Mouse (Mus musculus): ENCODE measurements at regions not wholly inside any gene's neighbourhood (a gene's known extent, or its start where the extent isn't known, plus 50 kb on each side); places are given as distances from the start of the nearest gene placed in this dataset.
A peak's percentile ranks its signal among the peaks of the same experiment; 100 is the strongest.

DNA sequence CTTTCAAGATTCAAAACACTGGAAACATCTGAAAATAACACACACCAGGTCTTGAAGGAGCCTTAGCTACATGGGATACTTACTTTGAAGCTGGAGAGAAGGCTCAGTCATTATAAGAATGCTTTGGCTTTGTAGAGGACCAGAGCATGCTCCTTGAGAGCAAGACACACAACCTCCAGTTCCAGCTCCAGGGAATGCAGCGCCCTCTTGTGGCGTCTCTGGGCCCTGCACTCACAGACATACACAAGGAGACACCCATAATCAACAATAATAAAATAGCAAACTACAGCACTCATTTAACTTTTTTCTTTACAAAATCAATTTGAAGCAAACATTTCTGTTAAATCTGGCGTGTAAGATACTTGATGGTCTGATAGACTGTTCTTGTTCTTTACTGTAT is 413.2 kb upstream of the Nox3 start:
- H3K4me2 ChIP-seq (replicated peaks; ENCODE audit: low read depth, low read length): no peak overlapping the region
- H3K9me3 ChIP-seq (ENCODE audit: control insufficient read depth, low read length): no peaks in the 10 kb centered on the region
- no peaks in the 10 kb centered on the region for H3K27me3 ChIP-seq (ENCODE audit: control insufficient read depth, insufficient read depth, low read length)
- no peak overlapping the region for H3K4me3 ChIP-seq (ENCODE audit: low read length)
- H3K4me1 ChIP-seq (ENCODE audit: control insufficient read depth, insufficient read depth, low read length): no peaks in the 10 kb centered on the region
- no peak for ATAC-seq (ENCODE audit: low FRiP score, low TSS enrichment)
- no peaks in the 10 kb centered on the region for H3K36me3 ChIP-seq (ENCODE audit: control insufficient read depth, insufficient read depth, low read length)
- H3K27ac ChIP-seq (ENCODE audit: low read depth, low read length): no peak overlapping the region
- no peak overlapping the region for H3K9ac ChIP-seq (ENCODE audit: low read depth, low read length)
- WGBS: 58% methylated on average over 3 of the region's 3 CpGs

DNA sequence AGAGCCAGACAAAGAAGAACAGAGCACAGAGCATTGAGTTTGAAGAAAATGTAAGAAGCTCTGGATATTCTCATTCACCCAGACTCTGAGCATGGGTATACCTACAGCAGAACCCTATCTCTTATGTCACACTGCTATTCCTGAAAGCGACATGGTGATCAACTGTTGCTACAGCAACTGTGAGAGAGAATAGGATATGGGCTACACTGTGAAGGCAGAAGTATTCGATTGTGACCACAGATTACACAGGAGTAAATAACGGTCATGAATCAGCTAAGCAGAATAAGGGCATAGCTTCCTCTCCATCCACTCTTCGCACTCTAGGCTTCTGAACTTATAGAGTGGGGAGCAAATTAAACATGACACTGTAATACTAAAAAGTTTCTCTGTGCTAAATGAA is 417.0 kb upstream of the Nox3 start:
- no peak for ATAC-seq (ENCODE audit: low FRiP score, low TSS enrichment)
- Histone ChIP-seq H3K36me3 (ENCODE audit: control insufficient read depth, insufficient read depth, low read length) (no peaks in the 10 kb centered on the region), H3K9me3 (ENCODE audit: control insufficient read depth, low read length) (no peaks in the 10 kb centered on the region), H3K27me3 (ENCODE audit: control insufficient read depth, insufficient read depth, low read length) (no peaks in the 10 kb centered on the region), H3K9ac (ENCODE audit: low read depth, low read length) (no peak overlapping the region), H3K4me3 (ENCODE audit: low read length) (no peak overlapping the region), H3K4me2 (replicated peaks; ENCODE audit: low read depth, low read length) (no peak overlapping the region), H3K4me1 (ENCODE audit: control insufficient read depth, insufficient read depth, low read length) (no peaks in the 10 kb centered on the region), H3K27ac (ENCODE audit: low read depth, low read length) (no peak overlapping the region)
- WGBS: 74% methylated on average over 4 of the region's 4 CpGs

DNA sequence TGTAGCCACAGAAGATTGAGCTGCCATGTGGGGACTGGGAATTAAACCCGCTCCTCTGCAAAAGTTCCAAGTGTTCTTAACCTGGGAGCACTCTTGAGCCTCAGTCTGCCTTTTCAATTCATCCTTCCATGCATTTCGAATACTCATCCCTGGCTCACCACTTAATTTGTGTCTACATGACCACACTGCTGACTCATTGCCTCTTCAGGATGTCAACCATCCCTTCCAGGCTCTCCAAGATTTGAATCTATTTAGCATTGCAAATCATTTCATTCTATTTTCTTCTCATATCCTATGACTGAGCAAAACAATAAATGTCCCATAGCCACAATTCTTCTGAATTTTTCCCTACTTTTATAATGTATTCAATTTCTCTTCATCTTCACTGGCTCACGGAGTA is 420.4 kb upstream of the Nox3 start:
- no peak overlapping the region for H3K27ac ChIP-seq (ENCODE audit: low read depth, low read length)
- H3K4me3 ChIP-seq (ENCODE audit: low read length): no peak overlapping the region
- no peaks in the 10 kb centered on the region for H3K36me3 ChIP-seq (ENCODE audit: control insufficient read depth, insufficient read depth, low read length)
- no peaks in the 10 kb centered on the region for H3K9me3 ChIP-seq (ENCODE audit: control insufficient read depth, low read length)
- 90% methylated on average over 3 of the region's 3 CpGs for WGBS
- no peak overlapping the region for H3K9ac ChIP-seq (ENCODE audit: low read depth, low read length)
- no peak overlapping the region for H3K4me2 ChIP-seq (replicated peaks; ENCODE audit: low read depth, low read length)
- no peaks in the 10 kb centered on the region for H3K4me1 ChIP-seq (ENCODE audit: control insufficient read depth, insufficient read depth, low read length)
- no peaks in the 10 kb centered on the region for H3K27me3 ChIP-seq (ENCODE audit: control insufficient read depth, insufficient read depth, low read length)
- ATAC-seq (ENCODE audit: low FRiP score, low TSS enrichment): no peak

DNA sequence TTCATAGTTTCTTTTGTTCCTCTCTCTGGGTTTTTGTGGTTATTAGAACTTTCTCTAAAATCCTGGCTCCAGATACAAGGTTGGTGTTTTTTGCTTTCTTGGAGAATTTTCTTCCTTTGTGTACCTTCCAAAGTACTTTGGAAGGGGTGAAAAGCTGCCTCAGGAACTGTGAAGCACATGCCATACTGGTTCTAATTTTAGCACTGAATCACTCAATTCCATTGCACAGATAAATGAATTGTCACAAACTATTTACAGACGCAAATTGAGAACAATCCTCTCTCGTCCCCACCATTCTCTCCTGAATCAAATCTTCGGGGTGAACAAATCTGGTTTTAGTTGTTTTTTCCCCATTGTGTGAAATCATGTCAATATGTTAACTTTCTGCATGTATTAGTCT is 437.6 kb upstream of the Nox3 start:
- Histone ChIP-seq H3K36me3 (ENCODE audit: control insufficient read depth, insufficient read depth, low read length) (no peaks in the 10 kb centered on the region), H3K4me3 (ENCODE audit: low read length) (no peak overlapping the region), H3K4me2 (replicated peaks; ENCODE audit: low read depth, low read length) (no peak overlapping the region), H3K27ac (ENCODE audit: low read depth, low read length) (no peak overlapping the region), H3K9ac (ENCODE audit: low read depth, low read length) (no peak overlapping the region), H3K4me1 (ENCODE audit: control insufficient read depth, insufficient read depth, low read length) (no peaks in the 10 kb centered on the region), H3K9me3 (ENCODE audit: control insufficient read depth, low read length) (no peaks in the 10 kb centered on the region), H3K27me3 (ENCODE audit: control insufficient read depth, insufficient read depth, low read length) (no peaks in the 10 kb centered on the region)
- 80% methylated on average over 3 of the region's 3 CpGs for WGBS
- ATAC-seq (ENCODE audit: low FRiP score, low TSS enrichment): no peak

DNA sequence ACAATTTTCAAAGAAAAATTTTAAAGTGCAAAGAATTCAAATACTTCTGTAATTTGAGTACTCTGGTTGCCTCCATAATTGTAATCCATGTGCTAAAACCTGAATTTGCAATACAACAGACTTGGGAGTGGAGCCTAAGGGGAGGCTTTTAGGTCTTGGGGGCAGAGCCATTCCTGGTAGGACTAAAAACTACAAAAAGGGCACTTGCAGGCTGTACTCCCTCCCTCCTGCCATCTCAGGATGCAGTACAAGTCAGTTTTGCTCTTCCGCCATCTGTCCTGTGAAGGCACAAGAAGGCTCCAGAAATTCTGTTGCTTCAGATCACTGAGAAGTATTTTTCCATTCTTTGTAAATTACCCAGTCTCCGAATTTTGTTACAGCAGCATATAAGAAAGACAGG is 467.4 kb upstream of the Nox3 start:
- Histone ChIP-seq H3K9ac (ENCODE audit: low read depth, low read length) (no peak overlapping the region), H3K27ac (ENCODE audit: low read depth, low read length) (no peak overlapping the region), H3K9me3 (ENCODE audit: control insufficient read depth, low read length) (no peaks in the 10 kb centered on the region), H3K36me3 (ENCODE audit: control insufficient read depth, insufficient read depth, low read length) (no peaks in the 10 kb centered on the region), H3K4me3 (ENCODE audit: low read length) (no peak overlapping the region), H3K27me3 (ENCODE audit: control insufficient read depth, insufficient read depth, low read length) (no peaks in the 10 kb centered on the region), H3K4me1 (ENCODE audit: control insufficient read depth, insufficient read depth, low read length) (no peaks in the 10 kb centered on the region), H3K4me2 (replicated peaks; ENCODE audit: low read depth, low read length) (no peak overlapping the region)
- no peak for ATAC-seq (ENCODE audit: low FRiP score, low TSS enrichment)
- WGBS: 91% methylated on average over 2 of the region's 2 CpGs

DNA sequence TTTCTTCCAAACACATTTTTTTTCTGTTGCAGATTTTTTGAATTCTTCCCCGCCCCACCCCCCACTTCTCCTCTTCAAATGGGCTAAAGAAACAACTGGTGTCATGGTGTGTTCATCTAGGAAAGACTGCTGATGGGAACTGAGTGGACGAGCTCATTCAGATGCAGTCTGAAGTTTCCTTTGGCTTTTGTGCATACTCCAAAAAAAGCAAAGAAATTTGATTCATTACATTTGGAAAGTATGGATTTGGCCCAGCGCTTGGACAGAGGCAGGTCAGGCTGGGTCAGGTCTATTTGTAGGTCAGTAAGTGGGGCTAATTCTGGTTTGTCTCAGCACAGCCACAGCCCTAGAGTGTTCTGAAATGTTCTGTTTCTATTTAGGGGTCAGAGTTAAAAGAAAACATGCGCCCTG is 477.9 kb upstream of the Nox3 start:
- ATAC-seq (ENCODE audit: low FRiP score, low TSS enrichment): peak; percentile 87
- peaks cover 14% of the 10 kb centered on the region; the same call in 1 of the 2 replicates for H3K4me1 ChIP-seq (ENCODE audit: control insufficient read depth, insufficient read depth, low read length)
- H3K4me3 ChIP-seq (ENCODE audit: low read length): no peak overlapping the region
- H3K27me3 ChIP-seq (ENCODE audit: control insufficient read depth, insufficient read depth, low read length): no peaks in the 10 kb centered on the region
- H3K27ac ChIP-seq (ENCODE audit: low read depth, low read length): peak overlapping the region; percentile 59; the same call in 1 of the 2 replicates
- 49% methylated on average over 4 of the region's 4 CpGs for WGBS
- no peak overlapping the region for H3K4me2 ChIP-seq (replicated peaks; ENCODE audit: low read depth, low read length)
- H3K9ac ChIP-seq (ENCODE audit: low read depth, low read length): no peak overlapping the region
- no peaks in the 10 kb centered on the region for H3K36me3 ChIP-seq (ENCODE audit: control insufficient read depth, insufficient read depth, low read length)
- H3K9me3 ChIP-seq (ENCODE audit: control insufficient read depth, low read length): no peaks in the 10 kb centered on the region

DNA sequence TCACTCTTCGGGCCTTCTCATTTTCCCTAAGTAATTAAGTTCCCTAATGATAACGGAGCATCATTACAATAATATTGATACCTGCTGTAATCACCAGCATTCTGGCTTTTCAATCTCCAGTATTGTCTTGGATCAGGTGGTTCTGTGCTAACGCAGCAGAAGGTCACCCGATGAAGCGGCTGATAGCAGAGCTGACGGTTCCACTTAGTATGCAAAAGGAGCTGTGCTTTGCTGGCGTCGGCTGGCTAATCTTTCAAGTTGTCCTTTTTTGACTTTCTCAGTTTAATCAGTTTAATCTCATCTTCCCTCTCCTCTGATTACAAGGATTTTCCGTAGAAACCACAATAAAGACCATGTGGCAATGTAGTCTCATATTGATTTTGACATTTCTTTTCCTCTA is 478.9 kb upstream of the Nox3 start:
- no peak for ATAC-seq (ENCODE audit: low FRiP score, low TSS enrichment)
- no peak overlapping the region for H3K4me3 ChIP-seq (ENCODE audit: low read length)
- H3K36me3 ChIP-seq (ENCODE audit: control insufficient read depth, insufficient read depth, low read length): no peaks in the 10 kb centered on the region
- H3K9ac ChIP-seq (ENCODE audit: low read depth, low read length): no peak overlapping the region
- WGBS: 73% methylated on average over 9 of the region's 9 CpGs
- H3K9me3 ChIP-seq (ENCODE audit: control insufficient read depth, low read length): no peaks in the 10 kb centered on the region
- H3K4me1 ChIP-seq (ENCODE audit: control insufficient read depth, insufficient read depth, low read length): peaks cover 14% of the 10 kb centered on the region; the same call in 1 of the 2 replicates
- H3K4me2 ChIP-seq (replicated peaks; ENCODE audit: low read depth, low read length): no peak overlapping the region
- no peaks in the 10 kb centered on the region for H3K27me3 ChIP-seq (ENCODE audit: control insufficient read depth, insufficient read depth, low read length)
- peak overlapping the region; percentile 30; the same call in 1 of the 2 replicates for H3K27ac ChIP-seq (ENCODE audit: low read depth, low read length)

DNA sequence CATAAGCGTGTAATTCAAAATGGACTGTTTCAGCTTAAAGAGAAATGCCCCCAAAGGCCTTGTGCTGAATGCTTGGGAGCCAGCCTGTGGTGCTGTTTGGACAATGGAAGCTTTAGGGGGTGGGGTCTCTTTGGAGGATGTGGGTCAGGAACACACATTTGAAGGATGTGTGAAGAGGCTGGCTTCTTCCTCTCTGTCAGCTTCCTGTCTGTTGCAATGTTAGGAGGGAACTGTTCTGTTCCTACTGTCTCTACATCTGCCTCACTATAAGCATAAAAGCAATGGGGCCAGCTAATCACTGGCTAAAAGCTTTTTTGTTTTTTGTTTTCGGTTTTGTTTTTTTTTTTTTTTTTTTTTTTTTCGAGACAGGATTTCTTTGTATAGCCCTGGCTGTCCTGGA is 480.5 kb upstream of the Nox3 start:
- Histone ChIP-seq H3K9me3 (ENCODE audit: control insufficient read depth, low read length) (no peaks in the 10 kb centered on the region), H3K4me1 (ENCODE audit: control insufficient read depth, insufficient read depth, low read length) (peaks cover 14% of the 10 kb centered on the region; the same call in 1 of the 2 replicates), H3K27ac (ENCODE audit: low read depth, low read length) (peak overlapping the region; percentile 65; the same call in 1 of the 2 replicates), H3K4me2 (replicated peaks; ENCODE audit: low read depth, low read length) (no peak overlapping the region), H3K9ac (ENCODE audit: low read depth, low read length) (no peak overlapping the region), H3K4me3 (ENCODE audit: low read length) (no peak overlapping the region), H3K27me3 (ENCODE audit: control insufficient read depth, insufficient read depth, low read length) (no peaks in the 10 kb centered on the region), H3K36me3 (ENCODE audit: control insufficient read depth, insufficient read depth, low read length) (no peaks in the 10 kb centered on the region)
- ATAC-seq (ENCODE audit: low FRiP score, low TSS enrichment): no peak
- 82% methylated on average over 3 of the region's 3 CpGs for WGBS

DNA sequence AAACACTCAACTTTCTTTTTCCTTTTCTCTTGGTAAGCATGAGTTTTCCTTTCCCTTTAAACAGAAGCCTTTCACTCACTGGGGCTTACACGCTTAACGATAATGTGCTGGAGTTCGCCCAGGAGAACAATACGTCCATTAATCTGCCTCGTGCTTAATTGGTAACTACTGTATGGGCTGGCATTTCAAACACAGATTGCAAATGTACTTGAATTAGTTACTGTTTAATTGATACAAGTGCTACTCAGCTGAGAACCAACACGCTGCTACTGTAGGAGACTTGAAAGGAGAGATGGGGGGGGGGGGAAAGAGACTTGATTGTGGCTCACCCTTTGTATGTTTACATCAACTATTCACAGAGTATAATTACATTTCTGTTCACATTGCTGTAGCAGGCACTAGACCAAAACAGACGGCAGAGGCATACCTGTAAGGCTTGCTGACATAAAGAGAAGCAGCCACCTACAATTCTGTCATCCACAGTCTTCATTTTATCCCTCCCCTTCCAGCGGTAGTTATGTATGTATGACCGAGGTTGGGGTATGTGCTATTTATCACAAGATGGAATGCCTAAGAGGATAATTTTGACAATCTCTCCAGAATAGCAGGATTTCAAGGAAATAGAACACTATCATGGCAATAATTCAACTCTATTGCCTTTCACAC is 481.6 kb upstream of the Nox3 start:
- Histone ChIP-seq H3K9ac (ENCODE audit: low read depth, low read length) (no peak overlapping the region), H3K27ac (ENCODE audit: low read depth, low read length) (peak overlapping the region; percentile 5; the same call in 1 of the 2 replicates), H3K9me3 (ENCODE audit: control insufficient read depth, low read length) (no peaks in the 10 kb centered on the region), H3K27me3 (ENCODE audit: control insufficient read depth, insufficient read depth, low read length) (no peaks in the 10 kb centered on the region), H3K4me1 (ENCODE audit: control insufficient read depth, insufficient read depth, low read length) (peaks cover 14% of the 10 kb centered on the region; the same call in 1 of the 2 replicates), H3K4me2 (replicated peaks; ENCODE audit: low read depth, low read length) (no peak overlapping the region), H3K36me3 (ENCODE audit: control insufficient read depth, insufficient read depth, low read length) (no peaks in the 10 kb centered on the region), H3K4me3 (ENCODE audit: low read length) (no peak overlapping the region)
- WGBS: 34% methylated on average over 9 of the region's 9 CpGs
- no peak; the same call in 1 of the 2 replicates for ATAC-seq (ENCODE audit: low FRiP score, low TSS enrichment)
